Mouse (Mus musculus): ENCODE results near the gene Kcnk13. TPM values are rescaled to one million over a fixed set of nuclear protein-coding genes. Genes with fewer than 3 reads are reported as not detected.

The Kcnk13 gene
- 0.31 and 0.42 TPM in 2 replicates for polyA plus RNA-seq (2016; fragmentation: Nextera tagmentation; extraction: Ambion mirVana)

GRCm38 (mm10) chr12:99964301-99965202 lies at the start of gene Kcnk13:
TSS of gene Kcnk13 (plus strand) at chr12:99964499.
- H3K4me1 ChIP-seq, result peaks cover 39% of the 10 kb centered on the region
- H3K27ac ChIP-seq, result no peak within 1 kb of the TSS
- peak within 1 kb of the TSS; percentile 31 for H3K9ac ChIP-seq
- 1% methylated on average over 39 of the region's 39 CpGs for WGBS
- H3K4me3 ChIP-seq (replicated peaks), result peak within 1 kb of the TSS; percentile 56
- no peaks in the 10 kb centered on the region for H3K36me3 ChIP-seq (replicated peaks)
- peak within 1 kb of the TSS; percentile 97 for H3K4me2 ChIP-seq
- no peaks in the 10 kb centered on the region for H3K9me3 ChIP-seq
- H3K27me3 ChIP-seq, result peaks cover 72% of the 10 kb centered on the region
- ATAC-seq (ENCODE audit: low FRiP score), result peak; percentile 63; the same call in 1 of the 2 replicates

- Histone ChIP-seq H3K27me3 (no peaks in the 10 kb centered on the region), H3K4me1 (peaks cover 2% of the 10 kb centered on the region), H3K4me3 (replicated peaks) (no peak overlapping the region), H3K4me2 (no peak overlapping the region), H3K9ac (no peak overlapping the region), H3K9me3 (no peaks in the 10 kb centered on the region), H3K36me3 (replicated peaks) (peaks cover 68% of the 10 kb centered on the region), H3K27ac (no peak overlapping the region)
- no peak for ATAC-seq (ENCODE audit: low FRiP score)
- 88% methylated on average over 15 of the region's 15 CpGs for WGBS
Observed at GRCm38 (mm10) chr12:99917800-99918427, 46.4 kb upstream of the Kcnk13 start.

- H3K4me3 ChIP-seq (replicated peaks), result no peak overlapping the region
- no peaks in the 10 kb centered on the region for H3K9me3 ChIP-seq
- WGBS, result 89% methylated on average over 3 of the region's 3 CpGs
- H3K4me1 ChIP-seq, result peaks cover 15% of the 10 kb centered on the region
- no peak overlapping the region for H3K9ac ChIP-seq
- ATAC-seq (ENCODE audit: low FRiP score), result no peak
- peaks cover 55% of the 10 kb centered on the region for H3K36me3 ChIP-seq (replicated peaks)
- H3K27me3 ChIP-seq, result no peaks in the 10 kb centered on the region
- H3K27ac ChIP-seq, result no peak overlapping the region
- H3K4me2 ChIP-seq, result no peak overlapping the region
Observed at GRCm38 (mm10) chr12:99919636-99920035, 44.7 kb upstream of the Kcnk13 start.

GRCm38 (mm10) chr12:99921045-99921444 lies 43.3 kb upstream of the Kcnk13 start:
- Histone ChIP-seq H3K36me3 (replicated peaks) (peaks cover 52% of the 10 kb centered on the region), H3K4me1 (peaks cover 15% of the 10 kb centered on the region), H3K9me3 (no peaks in the 10 kb centered on the region), H3K27me3 (no peaks in the 10 kb centered on the region), H3K9ac (no peak overlapping the region), H3K27ac (no peak overlapping the region), H3K4me3 (replicated peaks) (no peak overlapping the region), H3K4me2 (no peak overlapping the region)
- WGBS, result 84% methylated on average over 3 of the region's 3 CpGs
- ATAC-seq (ENCODE audit: low FRiP score), result no peak

- Histone ChIP-seq H3K9ac (no peak overlapping the region), H3K9me3 (no peaks in the 10 kb centered on the region), H3K27ac (peak overlapping the region; percentile 82), H3K27me3 (no peaks in the 10 kb centered on the region), H3K4me2 (no peak overlapping the region), H3K4me3 (replicated peaks) (no peak overlapping the region), H3K4me1 (peaks cover 15% of the 10 kb centered on the region), H3K36me3 (replicated peaks) (peaks cover 36% of the 10 kb centered on the region)
- 8% methylated on average over 5 of the region's 5 CpGs for WGBS
- ATAC-seq (ENCODE audit: low FRiP score), result peak; percentile 85
Observed at GRCm38 (mm10) chr12:99923131-99923606, 41.1 kb upstream of the Kcnk13 start.

- H3K4me2 ChIP-seq, result no peak overlapping the region
- H3K27me3 ChIP-seq, result no peaks in the 10 kb centered on the region
- peak; percentile 39; the same call in 1 of the 2 replicates for ATAC-seq (ENCODE audit: low FRiP score)
- peak overlapping the region; percentile 82 for H3K27ac ChIP-seq
- H3K36me3 ChIP-seq (replicated peaks), result peaks cover 31% of the 10 kb centered on the region
- no peak overlapping the region for H3K9ac ChIP-seq
- 45% methylated on average over 5 of the region's 5 CpGs for WGBS
- H3K9me3 ChIP-seq, result no peaks in the 10 kb centered on the region
- no peak overlapping the region for H3K4me3 ChIP-seq (replicated peaks)
- H3K4me1 ChIP-seq, result peaks cover 15% of the 10 kb centered on the region
Observed at GRCm38 (mm10) chr12:99923703-99924102, 40.6 kb upstream of the Kcnk13 start.

GRCm38 (mm10) chr12:99928311-99928710 lies 36.0 kb upstream of the Kcnk13 start:
- Histone ChIP-seq H3K9ac (no peak overlapping the region), H3K9me3 (no peaks in the 10 kb centered on the region), H3K4me1 (peaks cover 9% of the 10 kb centered on the region), H3K27me3 (no peaks in the 10 kb centered on the region), H3K36me3 (replicated peaks) (peaks cover 28% of the 10 kb centered on the region), H3K4me3 (replicated peaks) (no peak overlapping the region), H3K4me2 (no peak overlapping the region), H3K27ac (no peak overlapping the region)
- 92% methylated on average over 7 of the region's 7 CpGs for WGBS
- ATAC-seq (ENCODE audit: low FRiP score), result no peak

GRCm38 (mm10) chr12:99929160-99929559 lies 35.1 kb upstream of the Kcnk13 start:
- no peaks in the 10 kb centered on the region for H3K27me3 ChIP-seq
- H3K9ac ChIP-seq, result no peak overlapping the region
- H3K4me1 ChIP-seq, result 0 out of 2 replicates have a peak, but pooled peaks cover under 1% of the 10 kb centered on the region
- no peaks in the 10 kb centered on the region for H3K9me3 ChIP-seq
- 82% methylated on average over 1 of the region's 1 CpGs for WGBS
- H3K36me3 ChIP-seq (replicated peaks), result peaks cover 34% of the 10 kb centered on the region
- no peak for ATAC-seq (ENCODE audit: low FRiP score)
- no peak overlapping the region for H3K4me2 ChIP-seq
- no peak overlapping the region for H3K27ac ChIP-seq
- H3K4me3 ChIP-seq (replicated peaks), result no peak overlapping the region

GRCm38 (mm10) chr12:99932245-99932644 lies 32.1 kb upstream of the Kcnk13 start:
- WGBS, result 95% methylated on average over 4 of the region's 4 CpGs
- Histone ChIP-seq H3K4me1 (no peaks in the 10 kb centered on the region), H3K36me3 (replicated peaks) (peaks cover 48% of the 10 kb centered on the region), H3K9me3 (no peaks in the 10 kb centered on the region), H3K4me2 (no peak overlapping the region), H3K27me3 (no peaks in the 10 kb centered on the region), H3K4me3 (replicated peaks) (no peak overlapping the region), H3K27ac (no peak overlapping the region), H3K9ac (no peak overlapping the region)
- ATAC-seq (ENCODE audit: low FRiP score), result no peak

GRCm38 (mm10) chr12:99933630-99934029 lies 30.7 kb upstream of the Kcnk13 start:
- no peak for ATAC-seq (ENCODE audit: low FRiP score)
- no peaks in the 10 kb centered on the region for H3K27me3 ChIP-seq

GRCm38 (mm10) chr12:99935403-99935802 lies 28.9 kb upstream of the Kcnk13 start:
- no peak overlapping the region for H3K4me3 ChIP-seq (replicated peaks)
- no peaks in the 10 kb centered on the region for H3K27me3 ChIP-seq
- no peaks in the 10 kb centered on the region for H3K9me3 ChIP-seq
- ATAC-seq (ENCODE audit: low FRiP score), result no peak
- 88% methylated on average over 8 of the region's 8 CpGs for WGBS
- no peaks in the 10 kb centered on the region for H3K4me1 ChIP-seq
- H3K9ac ChIP-seq, result no peak overlapping the region
- no peak overlapping the region for H3K4me2 ChIP-seq
- H3K27ac ChIP-seq, result no peak overlapping the region
- peaks cover 58% of the 10 kb centered on the region for H3K36me3 ChIP-seq (replicated peaks)

More at GRCm38 (mm10) chr12:99933630-99934029, 30.7 kb upstream of the Kcnk13 start:
- Histone ChIP-seq H3K9ac (no peak overlapping the region), H3K36me3 (replicated peaks) (peaks cover 55% of the 10 kb centered on the region), H3K9me3 (no peaks in the 10 kb centered on the region), H3K4me3 (replicated peaks) (no peak overlapping the region), H3K4me1 (no peaks in the 10 kb centered on the region), H3K27ac (no peak overlapping the region), H3K4me2 (no peak overlapping the region)
- WGBS, result 91% methylated on average over 3 of the region's 3 CpGs

GRCm38 (mm10) chr12:99938476-99938875 lies 25.8 kb upstream of the Kcnk13 start:
- ATAC-seq (ENCODE audit: low FRiP score), result no peak
- Histone ChIP-seq H3K4me3 (replicated peaks) (no peak overlapping the region), H3K27ac (no peak overlapping the region), H3K4me1 (no peaks in the 10 kb centered on the region), H3K9ac (no peak overlapping the region), H3K9me3 (no peaks in the 10 kb centered on the region), H3K36me3 (replicated peaks) (peaks cover 76% of the 10 kb centered on the region), H3K4me2 (no peak overlapping the region), H3K27me3 (no peaks in the 10 kb centered on the region)
- 84% methylated on average over 4 of the region's 4 CpGs for WGBS
